Mouse (Mus musculus): ENCODE measurements at regions not wholly inside any gene's neighbourhood (a gene's known extent, or its start where the extent isn't known, plus 50 kb on each side); places are given as distances from the start of the nearest gene placed in this dataset.

DNA sequence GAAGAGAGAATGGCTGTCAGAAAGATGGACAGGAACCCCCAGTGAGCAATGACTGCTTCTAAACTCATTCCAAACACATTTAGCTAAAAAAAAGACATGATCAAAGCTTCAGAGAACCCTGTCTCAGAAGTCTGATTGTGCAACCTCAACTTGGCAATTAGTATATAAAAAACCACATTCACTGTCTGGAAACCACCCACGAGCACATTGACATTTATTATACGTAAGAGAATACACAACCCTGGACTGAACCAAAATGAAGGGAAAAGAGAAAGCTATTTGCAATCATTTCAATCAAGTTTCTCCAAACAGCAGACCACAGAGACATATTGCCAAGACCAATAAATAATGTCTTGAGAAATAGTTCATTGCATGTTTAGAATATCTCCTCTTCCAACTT is 820.7 kb upstream of the Adgrl2 start:
- no peak for DNase-seq (ENCODE audit: extremely low spot score)

DNA sequence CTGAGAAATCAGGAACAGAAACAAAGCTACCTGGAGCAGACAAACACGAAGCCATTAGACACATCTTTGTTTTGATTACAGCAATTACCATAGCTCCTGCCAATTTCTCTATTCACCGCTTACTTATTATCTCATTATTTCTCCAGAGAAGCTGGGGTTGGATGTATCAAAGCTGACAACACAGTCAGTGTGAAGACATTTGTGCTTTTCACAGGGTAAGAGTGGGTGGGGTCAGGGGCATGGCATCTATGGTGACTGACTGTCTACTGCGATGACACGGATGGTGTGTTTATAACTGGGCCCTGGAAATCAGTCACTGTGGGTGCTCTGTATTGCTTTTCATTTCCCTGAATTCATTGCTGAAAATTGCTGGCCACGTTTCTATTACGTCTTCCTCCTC is 815.0 kb upstream of the Adgrl2 start:
- no peak for DNase-seq (ENCODE audit: extremely low spot score)

DNA sequence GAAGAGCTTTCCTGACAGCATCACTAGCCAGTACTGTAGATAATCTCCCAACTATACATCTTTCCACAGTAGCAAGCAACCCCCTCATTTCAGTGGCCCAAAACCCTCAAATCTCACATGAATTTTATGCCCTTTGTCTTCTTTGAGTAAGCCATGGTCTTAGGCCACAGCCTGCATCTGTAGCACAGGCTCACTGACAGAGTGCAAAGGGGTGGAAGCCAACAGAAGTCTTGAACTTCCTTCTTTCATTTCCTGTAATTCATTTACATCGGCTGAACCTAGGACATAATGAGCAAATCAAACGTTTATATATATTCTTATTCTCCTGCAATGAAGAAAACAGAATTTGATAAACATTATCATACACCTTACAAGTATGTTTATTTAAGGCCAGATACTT is 805.8 kb upstream of the Adgrl2 start:
- DNase-seq (ENCODE audit: extremely low spot score), result no peak

DNA sequence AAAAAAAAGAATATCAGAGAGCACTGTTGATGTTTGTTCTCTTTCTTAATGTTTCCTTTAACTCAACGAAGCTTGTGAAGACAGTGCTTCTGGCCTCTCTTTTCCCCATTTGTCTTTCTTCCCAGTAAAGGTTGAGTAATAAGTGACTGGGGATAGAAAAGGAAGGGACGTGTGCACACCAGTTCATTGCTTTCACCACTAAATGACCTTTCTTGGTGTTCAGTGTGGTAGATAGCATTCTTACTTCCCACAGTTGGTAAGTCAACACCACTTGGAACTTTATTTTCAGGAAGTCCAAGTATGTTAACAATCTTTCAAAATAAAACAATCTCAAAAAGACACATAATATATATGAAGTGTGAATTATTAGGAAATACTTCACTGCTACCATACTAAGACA is 801.2 kb upstream of the Adgrl2 start:
- DNase-seq (ENCODE audit: extremely low spot score), result no peak

DNA sequence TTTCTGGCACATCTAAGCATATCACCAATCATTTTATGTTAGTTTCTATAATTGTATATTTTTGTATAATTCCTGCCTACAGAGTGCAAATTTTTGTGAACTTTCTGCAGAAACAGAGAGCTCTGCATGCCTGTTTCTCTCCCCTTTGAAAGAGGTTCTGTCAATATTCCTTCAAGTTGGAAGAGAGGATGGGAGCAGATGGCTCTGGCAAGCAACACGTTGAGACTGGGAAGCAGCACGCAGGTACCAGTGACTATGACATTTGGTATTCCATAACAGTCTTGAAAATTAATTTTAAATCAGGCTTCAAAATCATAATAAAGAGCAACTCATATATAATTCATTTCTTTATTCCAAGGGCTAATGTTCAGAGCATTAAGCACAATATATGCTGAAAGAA is 795.7 kb upstream of the Adgrl2 start:
- no peak for DNase-seq (ENCODE audit: extremely low spot score)

DNA sequence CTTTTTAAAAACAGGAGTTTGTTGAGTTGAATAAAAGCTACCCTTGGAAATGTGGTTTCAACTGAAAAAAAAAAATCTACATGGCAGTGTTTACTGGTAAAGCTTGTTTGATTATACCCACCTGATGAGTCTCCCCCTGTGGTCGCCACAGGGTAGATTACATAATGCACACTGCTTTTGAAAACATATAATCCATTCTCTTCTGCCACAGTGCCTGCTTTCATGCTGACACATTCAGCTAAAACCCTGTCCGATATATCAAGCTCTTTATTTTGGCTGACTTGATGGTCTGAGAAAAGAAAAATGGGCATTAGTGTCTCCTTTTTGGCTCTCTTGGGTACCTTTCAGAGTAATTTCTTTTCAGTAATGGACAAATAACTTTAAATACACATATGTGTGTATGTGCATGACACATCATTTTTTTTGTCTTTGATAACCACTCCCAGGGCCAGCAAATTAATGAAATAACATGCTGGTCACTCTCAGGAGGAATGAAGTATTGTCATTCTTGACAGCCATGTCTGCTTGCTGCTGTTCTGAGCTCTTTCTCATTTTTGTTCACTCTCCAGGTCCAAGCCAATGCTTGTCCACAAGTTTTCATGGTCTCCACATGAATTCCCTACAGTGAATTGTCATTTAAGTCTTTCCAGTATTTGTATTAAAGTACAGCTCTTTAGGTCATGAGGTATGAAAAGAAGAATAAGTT is 793.7 kb upstream of the Adgrl2 start:
- no peak for DNase-seq (ENCODE audit: extremely low spot score)

DNA sequence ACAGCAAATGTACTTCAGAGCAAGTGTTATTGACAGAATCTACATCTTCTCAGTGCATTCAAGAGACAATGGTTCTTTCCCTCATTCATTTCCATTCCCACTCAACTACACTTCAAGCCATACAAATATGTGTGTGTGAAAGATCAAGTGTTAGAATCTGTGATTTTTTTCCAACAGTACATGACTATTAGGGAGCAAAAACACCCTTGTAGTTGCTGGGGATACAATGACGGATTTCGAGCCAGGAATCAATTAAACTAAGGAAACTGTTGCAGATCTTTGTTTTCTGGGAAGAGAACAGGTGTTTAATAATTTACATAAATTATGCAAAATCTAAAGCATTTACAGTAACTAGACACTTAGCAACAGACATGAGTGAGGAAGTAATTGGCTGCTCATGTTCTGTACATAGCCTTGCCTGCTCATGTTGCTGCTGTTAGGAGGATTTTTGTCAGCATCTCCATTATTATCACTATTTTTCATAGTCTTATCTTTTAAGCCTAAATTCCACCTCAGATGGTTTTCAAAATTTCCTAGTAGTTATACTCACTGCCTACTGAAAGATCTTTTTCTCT is 777.6 kb upstream of the Adgrl2 start:
- DNase-seq (ENCODE audit: extremely low spot score), result no peak

DNA sequence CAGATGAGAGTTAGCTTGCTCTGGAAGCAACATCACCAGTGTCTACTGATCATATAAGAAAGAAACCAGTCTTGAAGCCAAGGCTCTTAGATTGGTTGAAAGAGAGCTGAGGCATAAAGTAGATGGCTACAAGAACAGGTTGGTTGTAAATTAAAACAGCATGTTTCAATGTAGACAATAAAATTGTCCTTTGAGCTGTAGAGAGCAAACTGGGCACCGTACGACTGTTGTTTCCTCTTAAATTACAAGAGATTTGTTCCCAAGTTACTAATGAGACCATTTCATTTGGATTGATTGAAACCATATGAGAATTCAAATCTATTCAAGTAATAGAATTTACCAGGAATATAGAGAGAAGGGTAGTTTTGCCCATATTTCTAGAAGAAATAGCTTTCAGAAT is 770.9 kb upstream of the Adgrl2 start:
- no peak for DNase-seq (ENCODE audit: extremely low spot score)

DNA sequence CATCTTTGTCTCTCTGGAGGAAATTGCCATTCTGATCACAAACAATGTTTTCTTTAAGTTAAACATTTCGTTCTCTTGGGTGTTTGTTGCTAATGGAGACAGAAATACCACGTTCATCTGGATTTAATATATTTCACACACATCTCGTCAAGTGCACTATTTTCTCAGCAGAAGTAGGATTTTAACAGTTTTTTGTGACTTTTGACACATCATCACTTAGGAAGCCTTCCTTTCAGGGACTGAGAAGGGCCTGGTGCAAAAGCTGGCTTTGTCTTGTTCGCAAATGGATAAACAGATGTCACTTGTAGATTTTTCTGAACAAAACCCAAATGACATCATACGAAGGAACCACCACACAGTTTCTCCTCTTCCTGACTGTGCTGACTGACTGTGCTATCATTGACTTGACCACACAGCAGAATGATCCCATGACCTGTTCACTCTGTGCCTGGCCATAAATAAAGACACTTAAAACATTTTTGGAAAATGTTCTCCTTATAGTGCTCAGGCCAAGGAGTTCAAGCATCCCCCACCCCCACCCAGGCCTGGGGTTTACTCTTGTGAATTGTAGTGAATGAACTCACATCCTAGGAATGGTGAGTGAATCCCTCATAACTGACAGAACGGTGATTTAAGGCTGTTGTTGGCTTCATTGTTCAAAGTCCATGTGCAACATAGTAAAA is 767.7 kb upstream of the Adgrl2 start:
- DNase-seq (ENCODE audit: extremely low spot score), result no peak

DNA sequence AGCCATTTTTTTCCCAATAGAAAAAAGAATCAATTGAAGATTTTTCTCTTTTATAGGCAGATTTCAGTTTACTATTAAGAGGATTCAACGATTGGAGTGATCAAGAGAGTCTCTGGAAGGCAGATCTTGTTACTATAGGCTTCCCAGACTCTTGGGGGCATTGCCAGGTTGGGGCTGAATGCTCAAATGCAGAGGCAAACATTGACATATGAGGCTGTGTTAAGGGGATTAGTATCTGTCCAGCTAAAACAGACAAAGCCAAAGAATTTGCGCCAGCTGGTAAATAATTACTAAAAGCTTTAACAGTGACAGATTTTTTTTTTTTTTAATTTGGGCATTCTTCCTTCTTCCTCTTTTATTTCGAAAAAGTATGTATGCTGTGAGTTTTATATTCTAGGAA is 745.7 kb upstream of the Adgrl2 start:
- DNase-seq (ENCODE audit: extremely low spot score), result no peak

DNA sequence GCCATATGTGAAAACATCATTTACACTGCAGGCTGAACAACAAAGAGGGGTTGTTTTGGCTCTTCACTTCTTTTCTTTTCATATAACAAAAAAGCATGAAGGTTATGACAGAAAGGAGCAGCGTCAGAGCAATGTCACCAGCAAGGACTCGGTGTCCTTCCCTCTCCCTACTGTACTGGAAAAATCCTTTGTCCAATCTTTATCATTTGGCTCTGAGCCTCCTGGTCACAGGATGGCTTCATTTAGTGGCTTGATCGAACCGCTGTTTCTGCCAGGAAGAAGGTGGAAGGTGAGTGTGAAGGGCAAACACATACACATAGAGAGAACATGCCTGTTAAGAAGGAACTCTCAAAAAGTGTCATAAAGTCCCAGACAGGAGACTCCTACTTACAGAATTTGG is 735.9 kb upstream of the Adgrl2 start:
- no peak for DNase-seq (ENCODE audit: extremely low spot score)

DNA sequence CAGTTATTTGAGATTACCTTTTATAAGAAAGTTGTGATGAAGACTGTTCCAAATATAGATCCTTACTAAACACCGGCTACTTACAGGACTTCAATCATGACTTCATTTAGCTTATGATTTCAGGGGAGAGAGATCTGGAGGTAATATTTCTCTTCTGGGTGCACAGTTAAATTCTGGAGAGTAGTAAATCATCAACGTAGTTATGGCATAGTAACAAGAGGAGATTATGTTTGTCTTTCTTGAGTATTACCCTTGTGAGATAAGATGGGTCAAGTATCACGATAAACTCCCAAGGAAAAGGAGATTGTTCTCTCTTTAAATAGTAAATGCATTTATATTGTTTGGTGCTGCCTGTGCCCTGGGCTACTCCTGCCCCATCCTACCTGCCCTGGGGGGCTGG is 734.5 kb upstream of the Adgrl2 start:
- DNase-seq (ENCODE audit: extremely low spot score), result no peak

DNA sequence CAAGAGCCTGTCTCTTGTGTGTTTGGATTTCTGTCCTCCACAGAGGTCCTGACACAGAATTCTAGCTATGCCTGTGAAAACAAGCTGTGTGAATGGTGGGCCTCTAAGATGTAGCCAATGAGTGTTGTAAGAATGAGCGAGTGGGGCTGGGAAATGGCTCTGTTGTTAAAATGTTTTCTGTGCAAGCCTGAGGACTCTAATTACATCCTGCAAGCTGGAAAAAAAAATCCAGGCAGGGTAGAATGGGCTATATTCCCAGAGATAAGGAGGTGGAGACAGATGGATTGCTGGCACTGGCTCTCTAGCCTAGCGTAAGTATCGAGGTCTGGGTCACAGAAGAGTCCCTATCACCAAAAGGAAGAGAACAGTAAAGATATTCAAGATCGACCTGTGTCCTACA is 731.5 kb upstream of the Adgrl2 start:
- peak; percentile 9 for DNase-seq (ENCODE audit: extremely low spot score)

DNA sequence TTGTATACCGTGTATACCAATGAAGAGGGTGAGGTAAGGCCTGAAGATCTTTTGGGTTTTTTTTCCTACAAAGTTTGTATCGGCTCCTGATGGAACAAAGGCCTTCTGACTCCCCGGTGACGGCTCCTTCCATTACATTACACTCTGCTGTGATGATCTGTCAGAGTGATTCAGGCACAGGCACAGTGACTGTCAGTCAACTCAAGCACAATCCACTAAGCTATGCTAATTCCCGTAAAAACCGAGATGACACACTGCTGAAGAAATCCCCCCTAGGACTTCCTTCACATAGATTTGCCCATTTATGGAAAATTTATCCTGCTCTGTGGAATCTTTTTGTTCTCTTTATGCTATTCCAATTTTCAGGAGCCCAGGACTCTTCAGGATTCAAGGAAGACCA is 730.0 kb upstream of the Adgrl2 start:
- no peak for DNase-seq (ENCODE audit: extremely low spot score)

DNA sequence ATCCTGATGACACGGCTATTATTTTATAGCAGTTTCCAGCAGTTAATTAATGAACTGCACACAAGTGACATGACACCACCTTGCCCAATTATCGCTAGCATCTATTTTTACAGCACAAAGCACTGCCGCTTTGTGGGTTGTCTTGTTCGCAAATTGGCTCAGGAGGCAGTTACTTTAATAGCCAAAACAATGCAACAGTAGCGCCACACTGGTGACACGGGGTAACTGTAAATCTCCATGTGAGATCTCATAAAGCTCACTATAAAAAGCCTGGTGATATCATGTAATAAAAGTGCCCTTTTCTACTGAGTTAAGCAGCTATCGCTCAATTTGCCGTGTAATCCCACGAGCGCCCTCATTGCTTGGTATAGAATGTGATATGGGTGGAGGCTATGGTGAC is 715.4 kb upstream of the Adgrl2 start:
- no peak for DNase-seq (ENCODE audit: extremely low spot score)

DNA sequence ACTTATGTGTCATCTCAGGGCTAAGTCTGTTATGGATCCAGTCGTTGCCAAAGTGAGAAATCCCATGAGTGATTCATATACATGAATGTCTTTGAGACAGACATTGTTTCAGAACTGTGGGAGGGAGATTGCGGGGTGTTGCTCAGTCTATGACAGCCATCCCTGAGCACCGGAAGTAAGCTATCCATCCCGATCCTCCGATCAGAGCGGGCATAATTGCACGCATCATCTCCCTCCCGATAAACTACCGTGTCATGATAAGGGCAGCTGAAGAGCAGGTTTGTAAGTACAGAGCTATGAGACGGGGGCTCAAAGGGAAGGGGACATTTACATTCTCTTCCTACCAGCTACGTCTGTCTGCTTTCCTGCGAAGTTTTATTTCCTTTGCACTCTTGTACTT is 715.0 kb upstream of the Adgrl2 start:
- DNase-seq (ENCODE audit: extremely low spot score), result no peak

DNA sequence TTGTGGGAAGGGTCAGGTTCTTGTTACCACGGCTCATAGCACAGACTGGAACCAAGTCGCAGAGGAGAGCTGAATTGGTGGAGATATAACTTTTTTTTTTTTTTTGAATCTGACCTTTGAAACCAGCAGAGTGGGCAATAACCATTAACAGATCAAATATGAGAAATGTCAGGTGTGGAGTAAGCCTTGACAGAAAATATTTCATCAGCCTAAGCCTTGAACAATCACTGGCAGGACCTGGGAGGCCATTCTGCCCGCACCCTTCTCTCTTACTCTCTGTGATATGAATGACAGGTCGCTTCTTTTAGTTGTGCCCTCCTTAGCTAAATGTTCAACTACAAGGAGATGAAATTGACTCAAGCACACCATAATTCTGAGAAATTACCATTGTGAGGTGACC is 714.1 kb upstream of the Adgrl2 start:
- no peak for DNase-seq (ENCODE audit: extremely low spot score)

DNA sequence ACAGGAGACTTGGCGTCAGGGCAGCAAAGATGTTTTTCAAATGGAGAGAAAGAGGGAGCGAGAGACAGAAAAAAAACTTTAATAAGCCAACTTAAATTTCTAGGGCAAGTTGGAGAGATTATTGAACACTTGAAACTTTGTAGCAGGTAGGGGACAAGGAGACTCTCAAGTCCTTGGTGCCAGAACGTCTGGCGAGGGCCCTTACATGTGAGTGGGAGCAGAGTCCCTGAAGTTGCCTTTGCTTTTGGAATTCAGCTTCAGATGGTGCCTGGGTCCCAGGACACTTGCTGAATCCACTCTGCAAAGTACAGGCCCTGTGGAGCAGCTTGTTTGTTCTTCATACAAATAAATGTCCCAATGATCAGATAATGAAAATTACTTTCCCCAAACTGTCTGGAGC is 693.2 kb upstream of the Adgrl2 start:
- DNase-seq (ENCODE audit: extremely low spot score), result no peak

DNA sequence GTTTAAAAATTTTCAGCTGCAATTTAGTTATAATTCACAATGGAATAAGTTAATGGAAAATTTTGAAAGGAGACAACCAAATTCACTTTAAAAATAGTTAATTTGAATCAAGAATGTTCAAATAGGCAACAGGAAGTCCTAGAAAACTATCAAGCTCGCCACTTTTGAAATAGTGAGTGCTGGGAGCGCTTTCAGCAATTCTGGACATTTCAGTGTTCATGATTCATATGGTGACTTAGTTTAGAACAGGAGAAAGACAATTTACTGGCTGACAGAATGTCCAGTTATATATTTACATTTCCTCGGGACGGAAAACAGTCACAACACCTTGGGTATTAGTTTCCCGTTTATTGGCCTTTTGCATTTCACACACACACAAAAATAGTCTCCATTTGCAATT is 691.9 kb upstream of the Adgrl2 start:
- no peak for DNase-seq (ENCODE audit: extremely low spot score)

DNA sequence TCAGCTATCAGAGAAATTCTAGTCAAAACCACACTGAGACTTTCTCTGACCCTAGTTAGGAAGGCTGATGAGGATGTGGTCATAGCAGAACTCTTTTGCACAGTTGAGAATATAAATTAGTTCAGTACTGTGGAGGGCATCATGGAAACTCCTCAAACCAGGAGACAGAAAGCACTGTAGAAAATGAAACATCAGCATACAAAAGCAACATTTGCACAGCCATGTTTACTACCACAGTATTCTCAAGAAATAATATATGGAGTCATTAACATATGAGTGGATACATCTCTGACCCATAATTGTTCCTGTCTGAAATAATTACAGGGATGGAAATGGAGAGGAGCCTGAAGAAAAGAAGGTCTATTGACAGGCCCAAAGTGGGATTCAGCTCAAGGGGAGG is 683.6 kb upstream of the Adgrl2 start:
- DNase-seq (ENCODE audit: extremely low spot score), result no peak

DNA sequence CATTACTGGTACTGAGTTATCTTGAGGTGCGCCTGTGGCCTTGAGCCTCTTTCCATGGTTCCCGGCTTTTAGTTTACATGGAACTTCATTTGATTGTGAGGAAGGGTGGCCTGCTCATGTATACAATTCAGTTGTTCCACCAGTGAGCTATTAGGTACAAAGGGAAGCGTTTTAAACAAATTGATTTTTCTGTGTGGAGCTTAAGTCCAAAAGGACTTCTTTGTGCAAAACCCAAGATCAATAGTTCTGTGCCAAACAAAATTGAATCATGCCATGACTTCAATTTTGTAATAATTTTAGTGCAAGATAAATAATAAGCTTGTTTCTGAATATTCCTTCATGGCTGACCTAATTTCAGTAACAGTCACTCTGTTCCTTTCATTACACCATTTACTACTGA is 674.3 kb upstream of the Adgrl2 start:
- DNase-seq (ENCODE audit: extremely low spot score), result no peak

DNA sequence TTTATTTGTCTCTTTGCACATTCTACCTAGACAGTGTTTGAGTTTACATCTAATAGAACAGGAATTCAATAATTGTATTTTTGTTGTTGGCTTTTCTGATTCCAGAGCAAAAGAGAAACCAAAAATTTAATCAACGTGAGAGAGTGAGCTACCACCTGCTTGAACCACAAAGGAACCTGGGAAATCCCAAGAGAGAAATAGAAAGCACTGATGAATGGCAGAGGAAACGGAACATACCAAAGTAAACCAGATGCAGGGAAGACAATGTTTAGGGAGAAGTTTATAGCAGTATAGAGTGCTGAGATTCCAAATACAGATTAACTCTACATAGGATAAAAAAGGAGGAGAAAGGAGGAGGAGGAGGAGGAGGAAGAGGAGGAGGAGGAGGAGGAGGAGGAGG is 648.0 kb upstream of the Adgrl2 start:
- no peak for DNase-seq (ENCODE audit: extremely low spot score)

DNA sequence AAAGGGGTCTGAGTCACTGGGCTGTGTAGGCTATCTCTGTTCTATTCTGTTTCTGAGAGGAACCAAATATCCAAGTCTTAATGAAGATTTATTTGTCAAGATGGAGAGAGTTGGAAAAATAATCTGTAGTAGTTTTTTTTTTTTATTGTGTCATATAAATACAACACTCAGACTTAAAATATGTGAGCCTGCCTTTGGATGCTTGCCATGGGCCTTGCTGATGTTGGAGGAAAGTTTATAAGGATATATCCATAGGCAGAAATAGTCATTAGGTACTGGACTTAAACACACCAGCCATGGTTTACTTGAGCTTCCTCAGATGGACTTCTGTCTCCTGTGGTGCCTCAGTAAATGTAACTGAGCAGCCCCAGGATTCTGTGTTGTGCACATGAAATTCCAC is 635.8 kb upstream of the Adgrl2 start:
- no peak for DNase-seq (ENCODE audit: extremely low spot score)

DNA sequence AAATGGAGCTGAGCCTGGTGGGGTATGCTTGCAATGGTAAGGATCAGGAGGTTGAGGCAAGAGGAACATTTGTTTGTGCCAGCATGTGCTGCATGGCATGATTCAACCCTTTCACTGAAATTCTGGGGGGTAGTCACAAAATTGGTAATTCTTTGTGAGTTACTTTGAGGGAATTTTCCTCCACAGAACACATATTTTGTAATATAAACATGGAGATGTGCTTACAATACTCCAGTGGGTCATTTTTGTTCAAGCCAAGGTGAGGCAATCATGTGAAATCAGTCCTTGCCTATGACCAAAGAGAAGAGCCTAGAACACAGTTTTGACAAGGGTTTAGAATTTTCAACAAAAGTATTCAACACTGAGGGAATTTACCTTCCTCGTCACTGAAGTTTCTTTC is 635.1 kb upstream of the Adgrl2 start:
- DNase-seq (ENCODE audit: extremely low spot score), result no peak
